Mouse (Mus musculus) intestine, embryonic 15.5 days (tissue): Measurements from ENCODE around the gene Dhps. TPM values are rescaled to one million over a fixed set of nuclear protein-coding genes. Genes with fewer than 3 reads are reported as not detected.

Source experiments
- ATAC-seq: fragments of 200-750 bp; cut with Nextera tagmentation; 2 replicates; pipeline ENCODE4 v1.8.0; 2017; ENCODE audit warnings: moderate TSS enrichment, moderate library complexity
- H3K27ac ChIP-seq: fragments of 300-500 bp; sonication (generic); 2 replicates; pipeline ENCODE4 v1.5.1; 2015; ENCODE audit warnings: mild to moderate bottlenecking, inconsistent platforms
- H3K27me3 ChIP-seq: fragments of 300-500 bp; sonication (generic); replicated peaks from 2 replicates; pipeline ENCODE4 v1.6.1; 2015; ENCODE audit warnings: inconsistent platforms
- H3K36me3 ChIP-seq: fragments of 300-500 bp; sonication (generic); 2 replicates; pipeline ENCODE4 v1.6.1; 2015; ENCODE audit warnings: inconsistent platforms
- H3K4me1 ChIP-seq: fragments of 300-500 bp; sonication (generic); replicated peaks from 2 replicates; pipeline ENCODE4 v1.6.1; 2015; ENCODE audit warnings: inconsistent platforms
- H3K4me2 ChIP-seq: fragments of 300-500 bp; sonication (generic); replicated peaks from 2 replicates; pipeline ENCODE4 v1.6.1; 2015; ENCODE audit warnings: mild to moderate bottlenecking, inconsistent platforms
- H3K4me3 ChIP-seq: fragments of 300-500 bp; sonication (generic); replicated peaks from 2 replicates; pipeline ENCODE4 v1.5.1; 2015; ENCODE audit warnings: inconsistent platforms
- H3K9ac ChIP-seq: fragments of 300-500 bp; sonication (generic); 2 replicates; pipeline ENCODE4 v1.6.1; 2015; ENCODE audit warnings: inconsistent platforms
- H3K9me3 ChIP-seq: fragments of 300-500 bp; sonication (generic); 2 replicates; pipeline ENCODE4 v1.6.1; 2016; ENCODE audit warnings: inconsistent platforms
- WGBS: fragments of 180-500 bp; shearing (Covaris S2); methylation state at CpG from one replicate; pipeline ENCODE4 v1.1.7; 2015; 5-methylcytosine and 5-hydroxymethylcytosine counted together
- polyA plus RNA-seq: library from polyadenylated mRNA; unstranded; fragments of >200 nt; fragmentation: Nextera tagmentation; extraction: Ambion mirVana; gene quantifications from 2 replicates; pipeline ENCODE4 v1.2.1, GENCODE M21; 2015

The Dhps gene
- polyA plus RNA-seq, 1 experiment from 2014 or later: 56.6 TPM

- Histone ChIP-seq H3K4me3 (peak overlapping the region; percentile 85), H3K27me3 (no peaks in the 10 kb centered on the region), H3K9ac (peak overlapping the region; percentile 67), H3K4me1 (peaks cover 13% of the 10 kb centered on the region; the same call in 1 of the 2 replicates), H3K36me3 (peaks cover 7% of the 10 kb centered on the region; the same call in 1 of the 2 replicates), H3K27ac (peak overlapping the region; percentile 100), H3K4me2 (peak overlapping the region; percentile 81), H3K9me3 (no peaks in the 10 kb centered on the region)
- WGBS: 4% methylated on average over 12 of the region's 12 CpGs
- no peak for ATAC-seq
These were observed 36.3 kb upstream of the Dhps start for GRCm38 (mm10) chr8:85035165-85035727.

- peak overlapping the region; percentile 81 for H3K4me2 ChIP-seq
- H3K9ac ChIP-seq: peak overlapping the region; percentile 67
- H3K27me3 ChIP-seq: no peaks in the 10 kb centered on the region
- 0 out of 2 replicates have a peak, but pooled peaks cover 8% of the 10 kb centered on the region for H3K36me3 ChIP-seq
- H3K9me3 ChIP-seq: no peaks in the 10 kb centered on the region
- peak overlapping the region; percentile 100 for H3K27ac ChIP-seq
- H3K4me3 ChIP-seq: peak overlapping the region; percentile 85
- under 1% methylated on average over 15 of the region's 15 CpGs for WGBS
- peak; percentile 16 for ATAC-seq
- peaks cover 13% of the 10 kb centered on the region; the same call in 1 of the 2 replicates for H3K4me1 ChIP-seq
These were observed 35.7 kb upstream of the Dhps start for GRCm38 (mm10) chr8:85035728-85036310.

- Histone ChIP-seq H3K9ac (peak overlapping the region; percentile 67), H3K4me3 (peak overlapping the region; percentile 85), H3K9me3 (no peaks in the 10 kb centered on the region), H3K4me2 (peak overlapping the region; percentile 81), H3K27ac (peak overlapping the region; percentile 100), H3K36me3 (0 out of 2 replicates have a peak, but pooled peaks cover 8% of the 10 kb centered on the region), H3K27me3 (no peaks in the 10 kb centered on the region), H3K4me1 (peaks cover 13% of the 10 kb centered on the region; the same call in 1 of the 2 replicates)
- under 1% methylated on average over 9 of the region's 9 CpGs for WGBS
- ATAC-seq: peak; percentile 29; the same call in 1 of the 2 replicates
These were observed 35.2 kb upstream of the Dhps start for GRCm38 (mm10) chr8:85036381-85036717.

GRCm38 (mm10) chr8:85036718-85037365, 34.7 kb upstream of the Dhps start, which contains the start of gene Tnpo2:
Gene Tnpo2 (plus strand): TSS chr8:85036915.
- peak within 1 kb of the TSS; percentile 100 for H3K27ac ChIP-seq
- H3K9me3 ChIP-seq: no peaks in the 10 kb centered on the region
- H3K4me3 ChIP-seq: peak within 1 kb of the TSS; percentile 85
- 0 out of 2 replicates have a peak, but pooled peaks cover 8% of the 10 kb centered on the region for H3K36me3 ChIP-seq
- H3K4me2 ChIP-seq: peak within 1 kb of the TSS; percentile 88
- peak; percentile 93 for ATAC-seq
- no peaks in the 10 kb centered on the region for H3K27me3 ChIP-seq
- peaks cover 13% of the 10 kb centered on the region; the same call in 1 of the 2 replicates for H3K4me1 ChIP-seq
- H3K9ac ChIP-seq: peak within 1 kb of the TSS; percentile 94
- WGBS: under 1% methylated on average over 58 of the region's 59 CpGs

GRCm38 (mm10) chr8:85037366-85037680, 34.2 kb upstream of the Dhps start:
- Histone ChIP-seq H3K9ac (peak overlapping the region; percentile 94), H3K4me3 (peak overlapping the region; percentile 85), H3K36me3 (0 out of 2 replicates have a peak, but pooled peaks cover 8% of the 10 kb centered on the region), H3K4me2 (peak overlapping the region; percentile 88), H3K27ac (peak overlapping the region; percentile 100), H3K9me3 (no peaks in the 10 kb centered on the region), H3K4me1 (peaks cover 13% of the 10 kb centered on the region; the same call in 1 of the 2 replicates), H3K27me3 (no peaks in the 10 kb centered on the region)
- under 1% methylated on average over 13 of the region's 14 CpGs for WGBS
- ATAC-seq: peak; percentile 37

- under 1% methylated on average over 57 of the region's 57 CpGs for WGBS
- Histone ChIP-seq H3K27me3 (no peaks in the 10 kb centered on the region), H3K27ac (peak overlapping the region; percentile 100), H3K4me3 (peak overlapping the region; percentile 85), H3K9me3 (no peaks in the 10 kb centered on the region), H3K9ac (peak overlapping the region; percentile 94), H3K4me1 (peaks cover 13% of the 10 kb centered on the region; the same call in 1 of the 2 replicates), H3K36me3 (0 out of 2 replicates have a peak, but pooled peaks cover 8% of the 10 kb centered on the region), H3K4me2 (peak overlapping the region; percentile 88)
- peak; percentile 27 for ATAC-seq
These were observed 33.7 kb upstream of the Dhps start for GRCm38 (mm10) chr8:85037681-85038531.

- Histone ChIP-seq H3K9me3 (no peaks in the 10 kb centered on the region), H3K36me3 (peaks cover 45% of the 10 kb centered on the region), H3K4me1 (0 out of 2 replicates have a peak, but pooled peaks cover 6% of the 10 kb centered on the region), H3K27me3 (no peaks in the 10 kb centered on the region), H3K9ac (no peak overlapping the region), H3K4me2 (no peak overlapping the region), H3K27ac (no peak overlapping the region), H3K4me3 (no peak overlapping the region)
- ATAC-seq: no peak
- WGBS: 92% methylated on average over 6 of the region's 6 CpGs
These were observed 27.9 kb upstream of the Dhps start for GRCm38 (mm10) chr8:85043619-85044018.

GRCm38 (mm10) chr8:85057367-85057766, 14.2 kb upstream of the Dhps start:
- H3K4me3 ChIP-seq: no peak overlapping the region
- H3K36me3 ChIP-seq: peaks cover 39% of the 10 kb centered on the region
- H3K4me2 ChIP-seq: no peak overlapping the region
- no peak overlapping the region for H3K9ac ChIP-seq
- 0 out of 2 replicates have a peak, but pooled peaks cover 11% of the 10 kb centered on the region for H3K4me1 ChIP-seq
- no peak overlapping the region for H3K27ac ChIP-seq
- no peaks in the 10 kb centered on the region for H3K9me3 ChIP-seq
- WGBS: 78% methylated on average over 7 of the region's 7 CpGs
- no peak for ATAC-seq
- H3K27me3 ChIP-seq: no peaks in the 10 kb centered on the region

GRCm38 (mm10) chr8:85059879-85060616, 11.5 kb upstream of the Dhps start, which contains the start of gene Fbxw9:
Gene Fbxw9 (plus strand): TSS chr8:85060055.
- Histone ChIP-seq H3K9me3 (no peaks in the 10 kb centered on the region), H3K27me3 (no peaks in the 10 kb centered on the region), H3K36me3 (peaks cover 13% of the 10 kb centered on the region), H3K27ac (peak within 1 kb of the TSS; percentile 34; the same call in 1 of the 2 replicates), H3K4me3 (peak within 1 kb of the TSS; percentile 83), H3K9ac (peak within 1 kb of the TSS; percentile 67), H3K4me2 (peak within 1 kb of the TSS; percentile 94), H3K4me1 (0 out of 2 replicates have a peak, but pooled peaks cover 11% of the 10 kb centered on the region)
- peak; percentile 95 for ATAC-seq
- WGBS: under 1% methylated on average over 53 of the region's 53 CpGs

GRCm38 (mm10) chr8:85062603-85063002, 9.0 kb upstream of the Dhps start:
- ATAC-seq: no peak
- no peak overlapping the region for H3K4me3 ChIP-seq
- no peaks in the 10 kb centered on the region for H3K27me3 ChIP-seq
- H3K36me3 ChIP-seq: no peaks in the 10 kb centered on the region
- no peak overlapping the region for H3K27ac ChIP-seq
- no peak overlapping the region for H3K4me2 ChIP-seq
- H3K9ac ChIP-seq: no peak overlapping the region
- 97% methylated on average over 4 of the region's 4 CpGs for WGBS
- 0 out of 2 replicates have a peak, but pooled peaks cover 11% of the 10 kb centered on the region for H3K4me1 ChIP-seq
- no peaks in the 10 kb centered on the region for H3K9me3 ChIP-seq

GRCm38 (mm10) chr8:85065213-85065612, 6.3 kb upstream of the Dhps start:
- no peak overlapping the region for H3K27ac ChIP-seq
- H3K27me3 ChIP-seq: no peaks in the 10 kb centered on the region
- H3K9ac ChIP-seq: no peak overlapping the region
- H3K4me3 ChIP-seq: no peak overlapping the region
- 18% methylated on average over 2 of the region's 2 CpGs for WGBS
- H3K36me3 ChIP-seq: no peaks in the 10 kb centered on the region
- no peak overlapping the region for H3K4me2 ChIP-seq
- ATAC-seq: peak; percentile 48
- H3K4me1 ChIP-seq: 0 out of 2 replicates have a peak, but pooled peaks cover 11% of the 10 kb centered on the region
- no peaks in the 10 kb centered on the region for H3K9me3 ChIP-seq
